Mouse (Mus musculus): ENCODE results near the gene Arhgdia. TPM values are rescaled to one million over a fixed set of nuclear protein-coding genes. Genes with fewer than 3 reads are reported as not detected.

Gene Arhgdia
- polyA plus RNA-seq, 1 experiment from 2014 or later: 777 TPM

DNA sequence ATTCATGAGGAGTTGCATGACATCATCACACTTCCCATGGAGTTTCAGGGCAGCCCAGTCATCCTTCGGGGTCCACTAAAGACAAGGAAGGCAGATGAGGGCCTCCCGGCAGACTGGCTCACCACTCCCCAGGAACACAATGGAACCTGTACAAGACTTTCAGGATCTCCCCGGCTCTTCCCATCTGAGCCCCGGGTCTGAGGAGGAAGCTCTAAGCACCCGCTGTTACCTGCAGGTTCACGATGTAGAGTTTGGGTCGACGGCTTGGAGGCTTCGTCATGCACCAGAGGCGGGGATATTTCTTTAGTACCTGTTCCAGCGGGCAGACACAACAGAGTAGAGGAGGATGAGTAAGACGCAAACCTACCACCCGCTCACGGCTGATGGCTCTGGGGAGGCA is 38.8 kb upstream of the Arhgdia start:
- WGBS: 94% methylated on average over 14 of the region's 14 CpGs
- Histone ChIP-seq H3K4me3 (no peak overlapping the region), H3K4me1 (peaks cover 47% of the 10 kb centered on the region), H3K36me3 (peaks cover 66% of the 10 kb centered on the region), H3K27me3 (ENCODE audit: low read depth, poor library complexity, severe bottlenecking) (no peaks in the 10 kb centered on the region), H3K9me3 (replicated peaks) (no peaks in the 10 kb centered on the region), H3K27ac (replicated peaks) (no peak overlapping the region)
- no peak for DNase-seq (ENCODE audit: low spot score)

DNA sequence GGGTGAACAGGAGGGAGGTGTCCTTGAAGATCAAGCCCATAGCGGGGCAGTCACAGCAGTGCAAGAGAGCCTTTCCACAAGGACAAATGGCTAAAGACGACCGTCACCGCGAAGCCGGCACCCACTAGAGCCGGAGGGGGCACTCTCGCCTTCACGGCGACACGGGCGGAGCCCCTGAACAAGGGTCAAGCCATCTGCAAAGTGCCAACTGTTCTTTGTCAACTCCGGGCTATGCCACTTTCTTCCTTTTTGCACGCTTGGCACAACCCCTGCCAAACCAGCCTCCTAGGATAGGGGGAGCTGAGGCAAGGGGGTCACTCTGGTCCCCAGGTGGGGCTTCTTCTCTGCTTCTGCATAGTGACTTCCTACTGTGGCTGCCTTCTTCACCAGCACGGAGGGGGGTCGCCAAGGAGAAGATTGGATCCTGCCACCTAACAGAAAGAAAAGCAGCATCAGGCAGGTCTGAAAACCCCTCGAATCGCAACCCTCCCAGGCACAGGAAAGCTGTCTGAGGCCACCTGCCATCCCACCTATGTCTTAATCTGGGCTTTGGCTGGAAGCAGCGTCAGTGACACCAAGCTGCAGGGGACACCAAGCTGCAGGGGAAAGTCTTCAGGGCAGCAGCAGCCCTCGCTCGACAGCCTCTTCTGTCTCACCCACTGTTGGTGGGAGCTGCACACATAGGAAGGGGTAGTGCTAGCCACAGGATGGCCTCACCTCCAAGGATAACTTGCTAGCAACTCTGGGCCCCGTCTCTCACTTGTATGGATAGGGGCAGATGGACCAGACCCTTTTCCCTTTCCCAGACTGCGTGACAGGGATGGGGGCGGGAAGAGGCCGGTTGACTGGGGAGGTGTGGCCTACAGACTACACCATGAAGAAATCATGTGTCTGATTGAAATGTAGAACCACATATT is 37.5 kb upstream of the Arhgdia start:
- H3K4me3 ChIP-seq: peak overlapping the region; percentile 83; the same call in 1 of the 2 replicates
- no peaks in the 10 kb centered on the region for H3K9me3 ChIP-seq (replicated peaks)
- no peak for DNase-seq (ENCODE audit: low spot score)
- peak overlapping the region; percentile 89 for H3K27ac ChIP-seq (replicated peaks)
- H3K4me1 ChIP-seq: peaks cover 38% of the 10 kb centered on the region
- 95% methylated on average over 25 of the region's 25 CpGs for WGBS
- H3K36me3 ChIP-seq: peaks cover 78% of the 10 kb centered on the region
- H3K27me3 ChIP-seq (ENCODE audit: low read depth, poor library complexity, severe bottlenecking): no peaks in the 10 kb centered on the region

DNA sequence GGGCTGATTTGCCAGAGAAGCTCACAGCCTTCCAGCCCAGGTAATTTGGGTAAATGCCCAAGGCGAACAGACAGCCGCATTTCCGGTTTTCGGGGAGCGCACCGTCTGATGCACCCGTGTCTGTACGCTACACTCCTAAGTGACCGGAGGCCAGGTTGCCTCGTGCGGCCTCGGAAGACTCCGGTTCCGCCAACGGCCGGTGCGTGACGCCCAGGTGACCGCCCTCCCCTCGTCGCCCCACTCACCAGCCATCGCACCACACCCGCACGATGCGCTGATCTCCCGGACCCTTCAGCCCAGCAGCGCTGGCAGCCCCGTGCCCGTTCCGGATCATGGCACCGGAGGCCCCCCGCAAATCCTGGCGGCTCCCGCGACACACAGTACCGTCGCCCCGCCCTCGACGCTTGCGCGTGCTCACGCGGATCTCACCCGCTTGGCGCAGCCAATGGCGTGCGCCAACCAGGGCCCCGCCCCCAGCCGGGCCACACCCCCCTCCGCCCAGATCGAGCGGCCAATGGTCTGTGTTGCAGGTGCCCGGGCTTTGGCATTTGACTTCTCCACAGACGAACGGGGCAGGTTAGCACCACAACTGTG is 36.2 kb upstream of the Arhgdia start, which contains the start of gene Pcyt2:
Gene Pcyt2, minus strand, starts transcription at position 418 of the 594 bp plus-strand sequence.
- WGBS: under 1% methylated on average over 55 of the region's 56 CpGs
- peaks cover 34% of the 10 kb centered on the region for H3K4me1 ChIP-seq
- H3K27me3 ChIP-seq (ENCODE audit: low read depth, poor library complexity, severe bottlenecking): no peaks in the 10 kb centered on the region
- no peaks in the 10 kb centered on the region for H3K9me3 ChIP-seq (replicated peaks)
- H3K27ac ChIP-seq (replicated peaks): peak within 1 kb of the TSS; percentile 89
- peak; percentile 90 for DNase-seq (ENCODE audit: low spot score)
- H3K36me3 ChIP-seq: peaks cover 81% of the 10 kb centered on the region
- H3K4me3 ChIP-seq: peak within 1 kb of the TSS; percentile 83

DNA sequence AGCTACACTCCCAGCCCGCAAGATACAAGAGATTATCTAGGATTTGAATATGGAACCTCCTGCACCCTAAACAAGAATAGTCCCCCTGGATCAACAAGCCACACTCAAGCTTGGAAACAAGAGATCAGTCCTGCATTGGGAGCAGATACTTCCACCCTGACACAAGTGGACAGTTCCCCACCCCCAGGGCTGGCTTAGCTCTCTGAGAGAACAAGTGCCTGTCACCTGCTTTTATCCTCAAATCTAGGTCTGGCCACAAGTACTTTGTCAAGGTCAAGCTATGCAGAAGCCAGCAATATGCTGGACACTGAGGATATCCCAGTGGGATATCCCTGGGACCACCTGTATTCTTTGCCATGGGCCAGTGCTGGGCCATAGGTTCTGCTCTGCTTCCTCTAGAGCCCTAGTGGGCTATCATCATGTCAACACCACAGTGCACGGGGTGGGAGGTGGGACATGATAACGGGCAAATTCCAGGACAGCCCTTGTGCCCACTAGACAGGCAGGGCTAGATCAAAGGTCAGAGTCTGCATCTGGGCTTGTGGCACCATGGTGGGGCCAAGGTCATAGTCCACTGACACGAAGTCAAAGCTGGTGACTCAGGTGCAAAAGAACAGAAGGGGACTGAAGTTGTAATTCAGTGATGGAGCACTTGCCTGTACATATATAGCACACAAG is 35.3 kb upstream of the Arhgdia start:
- Histone ChIP-seq H3K36me3 (peaks cover 81% of the 10 kb centered on the region), H3K27ac (replicated peaks) (peak overlapping the region; percentile 89), H3K9me3 (replicated peaks) (no peaks in the 10 kb centered on the region), H3K27me3 (ENCODE audit: low read depth, poor library complexity, severe bottlenecking) (no peaks in the 10 kb centered on the region), H3K4me3 (peak overlapping the region; percentile 83), H3K4me1 (peaks cover 34% of the 10 kb centered on the region)
- WGBS: 57% methylated on average over 4 of the region's 4 CpGs
- DNase-seq (ENCODE audit: low spot score): no peak

DNA sequence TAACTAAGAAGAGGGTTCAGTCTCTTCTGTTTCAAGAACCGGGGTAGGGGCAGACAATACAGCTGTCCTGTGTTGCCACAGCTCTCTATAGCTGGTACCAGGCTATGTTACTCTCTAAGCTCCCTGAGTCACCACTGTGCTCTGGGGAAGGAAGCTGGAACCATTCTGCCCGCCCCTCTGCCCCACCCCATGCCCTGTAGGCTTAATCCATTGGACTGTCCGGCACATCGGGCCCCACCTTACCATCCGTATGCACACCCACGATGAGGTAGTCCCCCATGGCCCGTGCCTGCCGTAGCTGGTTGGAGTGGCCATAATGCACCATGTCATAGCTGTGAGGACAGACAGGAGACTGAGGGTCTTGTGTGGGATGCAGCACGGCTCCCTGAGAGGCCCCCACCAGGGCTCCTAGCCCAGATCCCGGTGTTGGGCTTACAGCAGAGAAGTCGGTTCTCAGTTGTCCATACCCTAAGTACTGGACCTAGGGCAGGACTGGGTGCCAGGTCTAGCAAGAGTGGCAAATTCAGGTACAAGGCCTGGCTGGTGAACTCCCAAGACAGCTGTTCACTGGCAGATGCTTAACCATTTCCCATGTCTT is 34.3 kb upstream of the Arhgdia start:
- Histone ChIP-seq H3K4me3 (peak overlapping the region; percentile 20; the same call in 1 of the 2 replicates), H3K27ac (replicated peaks) (no peak overlapping the region)

DNA sequence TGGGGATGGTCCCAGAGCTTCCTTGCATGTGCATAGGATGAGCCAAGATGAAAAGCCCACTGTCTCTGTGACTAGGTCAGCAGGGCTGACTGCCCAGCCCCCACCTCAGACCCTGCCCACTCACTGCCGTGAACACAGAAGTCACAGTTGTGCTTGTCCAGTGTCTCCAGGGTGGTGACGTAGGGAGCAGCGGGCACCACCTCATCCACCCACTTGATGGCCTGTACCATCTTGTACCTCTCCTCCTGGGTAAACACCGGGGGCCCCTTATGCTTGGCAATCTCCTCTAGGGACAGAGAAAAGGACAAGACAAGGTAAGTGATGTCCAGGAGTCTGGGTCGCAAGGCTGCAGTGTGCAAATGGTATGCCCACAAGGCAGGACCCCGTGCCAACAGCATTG is 33.7 kb upstream of the Arhgdia start:
- Histone ChIP-seq H3K36me3 (peaks cover 81% of the 10 kb centered on the region), H3K4me1 (peaks cover 34% of the 10 kb centered on the region), H3K4me3 (0 out of 2 replicates have a peak overlapping the region, but pooled peaks have one; percentile 20), H3K9me3 (replicated peaks) (no peaks in the 10 kb centered on the region), H3K27ac (replicated peaks) (no peak overlapping the region), H3K27me3 (ENCODE audit: low read depth, poor library complexity, severe bottlenecking) (no peaks in the 10 kb centered on the region)
- WGBS: 95% methylated on average over 6 of the region's 6 CpGs
- DNase-seq (ENCODE audit: low spot score): no peak

More for the DNA sequence above, 34.3 kb upstream of the Arhgdia start:
- Histone ChIP-seq H3K4me1 (peaks cover 34% of the 10 kb centered on the region), H3K27me3 (ENCODE audit: low read depth, poor library complexity, severe bottlenecking) (no peaks in the 10 kb centered on the region), H3K9me3 (replicated peaks) (no peaks in the 10 kb centered on the region), H3K36me3 (peaks cover 81% of the 10 kb centered on the region)
- WGBS: 92% methylated on average over 11 of the region's 11 CpGs
- DNase-seq (ENCODE audit: low spot score): no peak

DNA sequence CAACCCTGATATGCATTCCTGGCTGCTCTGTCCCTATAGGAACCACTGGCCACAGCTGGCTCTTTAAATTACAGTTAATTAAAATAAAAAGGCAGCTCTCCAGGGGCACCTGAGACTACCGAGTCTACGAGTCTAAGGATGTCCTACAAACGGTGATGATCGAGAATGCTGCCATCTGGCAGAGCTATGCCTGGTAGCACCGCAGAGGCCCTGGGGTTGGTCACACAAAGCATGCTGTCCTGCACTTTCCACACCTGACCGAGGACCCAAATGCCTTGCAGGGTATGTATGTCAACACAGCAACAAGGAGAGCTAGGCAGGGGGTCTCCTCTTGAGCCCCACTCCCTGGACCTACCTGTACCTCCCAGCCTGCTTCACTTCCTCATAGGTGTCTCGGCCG is 32.6 kb upstream of the Arhgdia start:
- 89% methylated on average over 8 of the region's 8 CpGs for WGBS
- Histone ChIP-seq H3K27ac (replicated peaks) (no peak overlapping the region), H3K36me3 (peaks cover 80% of the 10 kb centered on the region)

DNA sequence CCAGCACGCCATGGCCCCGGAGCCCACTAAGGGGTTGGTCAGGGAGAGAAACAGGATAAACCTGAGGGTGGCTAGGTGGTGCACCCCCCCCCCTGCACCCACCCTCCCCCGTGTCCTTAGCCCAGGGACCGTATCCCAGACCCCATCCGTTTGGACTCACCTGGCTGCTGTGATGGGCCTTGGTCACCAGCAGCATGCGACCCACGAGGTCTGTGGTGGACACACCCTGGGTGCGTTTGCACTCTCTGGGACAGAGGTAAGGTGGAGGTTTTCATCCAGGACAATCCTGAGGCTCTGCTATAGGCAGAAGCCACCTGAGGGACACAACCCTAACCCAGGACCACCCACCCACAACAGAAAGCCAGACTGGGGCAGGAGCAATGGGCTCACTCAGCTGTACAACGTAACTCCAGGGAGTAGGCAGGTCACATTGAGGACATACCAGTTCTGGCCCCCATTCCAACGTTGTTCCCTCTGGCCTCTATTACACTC is 32.1 kb upstream of the Arhgdia start:
- Histone ChIP-seq H3K9me3 (replicated peaks) (no peaks in the 10 kb centered on the region), H3K4me3 (no peak overlapping the region), H3K4me1 (peaks cover 47% of the 10 kb centered on the region), H3K27ac (replicated peaks) (no peak overlapping the region), H3K27me3 (ENCODE audit: low read depth, poor library complexity, severe bottlenecking) (peaks cover 14% of the 10 kb centered on the region), H3K36me3 (peaks cover 76% of the 10 kb centered on the region)
- WGBS: 91% methylated on average over 10 of the region's 10 CpGs
- no peak for DNase-seq (ENCODE audit: low spot score)

More for the DNA sequence above, 32.6 kb upstream of the Arhgdia start:
- Histone ChIP-seq H3K4me3 (0 out of 2 replicates have a peak overlapping the region, but pooled peaks have one; percentile 9), H3K9me3 (replicated peaks) (no peaks in the 10 kb centered on the region), H3K27me3 (ENCODE audit: low read depth, poor library complexity, severe bottlenecking) (peaks cover 9% of the 10 kb centered on the region), H3K4me1 (peaks cover 43% of the 10 kb centered on the region)
- no peak for DNase-seq (ENCODE audit: low spot score)

DNA sequence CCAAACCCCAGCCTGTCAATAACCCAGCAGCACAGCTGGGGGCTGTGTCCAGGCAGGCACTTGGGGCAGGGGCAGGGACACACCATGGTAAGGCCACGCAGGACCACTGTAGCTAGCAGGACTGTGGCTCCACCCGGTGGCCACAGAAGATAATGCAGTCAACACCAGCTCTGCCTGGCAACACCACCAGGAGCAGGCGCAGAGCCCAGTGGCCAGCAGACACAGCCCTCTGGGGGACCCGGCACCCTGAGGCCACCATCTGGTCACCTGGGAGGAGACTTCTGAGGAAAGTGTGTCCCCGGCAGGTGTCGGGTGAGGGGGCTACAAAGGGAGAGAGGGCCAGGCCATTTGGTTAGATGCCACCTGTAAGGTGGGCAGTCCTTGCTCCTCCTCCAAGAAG is 31.3 kb upstream of the Arhgdia start:
- WGBS: 54% methylated on average over 6 of the region's 6 CpGs
- Histone ChIP-seq H3K4me3 (peak overlapping the region; percentile 16; the same call in 1 of the 2 replicates), H3K27me3 (ENCODE audit: low read depth, poor library complexity, severe bottlenecking) (peaks cover 22% of the 10 kb centered on the region), H3K4me1 (peaks cover 47% of the 10 kb centered on the region), H3K27ac (replicated peaks) (no peak overlapping the region), H3K9me3 (replicated peaks) (no peaks in the 10 kb centered on the region), H3K36me3 (peaks cover 68% of the 10 kb centered on the region)
- DNase-seq (ENCODE audit: low spot score): peak; percentile 72

DNA sequence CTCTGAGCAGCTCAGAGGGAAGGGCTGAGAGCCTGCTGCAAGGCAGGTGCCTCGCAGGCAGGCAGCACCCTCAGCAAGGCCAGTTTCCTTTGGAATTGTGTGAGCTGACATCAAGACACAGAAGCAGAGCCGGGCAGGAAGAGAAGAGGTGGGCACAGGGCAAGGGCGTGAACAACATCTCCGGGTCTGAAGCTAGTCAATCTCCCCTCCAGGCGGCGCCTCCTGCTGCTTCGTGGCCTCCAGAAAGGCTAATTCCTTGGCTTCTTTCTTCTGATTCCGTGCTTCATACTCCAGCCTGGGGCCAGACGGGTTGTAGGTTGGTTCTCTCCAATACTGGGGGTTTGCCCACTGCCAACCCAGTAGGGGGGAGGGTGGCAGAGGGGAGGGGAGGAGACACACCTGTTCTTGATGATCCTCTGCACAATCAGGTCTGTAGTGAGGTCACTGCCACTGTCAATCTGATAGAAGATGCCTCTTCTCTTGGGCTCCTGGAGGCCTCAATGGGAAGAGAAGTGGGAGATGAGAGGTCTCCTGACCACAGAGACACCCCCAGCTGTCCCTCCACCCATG is 29.1 kb upstream of the Arhgdia start:
- 79% methylated on average over 9 of the region's 9 CpGs for WGBS
- peaks cover 81% of the 10 kb centered on the region for H3K36me3 ChIP-seq
- no peak for DNase-seq (ENCODE audit: low spot score)

DNA sequence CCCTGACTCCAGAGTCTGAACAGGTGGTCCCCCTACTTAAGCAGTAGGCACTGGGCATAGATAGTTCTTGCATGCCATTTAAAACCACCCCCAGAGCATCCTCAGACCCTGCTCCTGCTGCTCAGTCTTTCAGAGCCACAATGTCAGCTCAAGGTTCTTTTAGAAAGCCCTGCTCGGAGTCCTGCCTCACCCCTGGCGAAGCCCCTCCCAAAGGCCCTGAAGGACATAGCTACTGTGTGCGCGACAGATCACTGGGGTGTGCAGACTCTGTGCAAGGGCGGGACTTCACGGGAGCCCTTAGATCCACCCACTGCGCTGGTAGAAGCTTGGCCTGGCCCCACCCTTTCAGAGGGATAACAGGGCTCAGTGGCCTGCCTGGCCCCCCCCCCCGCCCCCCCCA is 27.8 kb upstream of the Arhgdia start:
- Histone ChIP-seq H3K27ac (replicated peaks) (no peak overlapping the region), H3K9me3 (replicated peaks) (no peaks in the 10 kb centered on the region), H3K27me3 (ENCODE audit: low read depth, poor library complexity, severe bottlenecking) (peaks cover 36% of the 10 kb centered on the region), H3K36me3 (peaks cover 83% of the 10 kb centered on the region), H3K4me3 (peak overlapping the region; percentile 47; the same call in 1 of the 2 replicates), H3K4me1 (peaks cover 33% of the 10 kb centered on the region)
- WGBS: 33% methylated on average over 8 of the region's 8 CpGs
- no peak for DNase-seq (ENCODE audit: low spot score)

More for the DNA sequence above, 29.1 kb upstream of the Arhgdia start:
- peaks cover 36% of the 10 kb centered on the region for H3K27me3 ChIP-seq (ENCODE audit: low read depth, poor library complexity, severe bottlenecking)
- H3K27ac ChIP-seq (replicated peaks): no peak overlapping the region
- peaks cover 39% of the 10 kb centered on the region for H3K4me1 ChIP-seq
- no peak overlapping the region for H3K4me3 ChIP-seq
- H3K9me3 ChIP-seq (replicated peaks): no peaks in the 10 kb centered on the region
